Mouse (Mus musculus): ENCODE measurements around the gene 4930404N11Rik. TPM values are rescaled to one million over a fixed set of nuclear protein-coding genes. Genes with fewer than 3 reads are reported as not detected.

Gene 4930404N11Rik
- total and polyA plus RNA-seq, 2 experiments from 2014 or later = 0.99 TPM; not detected in 1

DNA sequence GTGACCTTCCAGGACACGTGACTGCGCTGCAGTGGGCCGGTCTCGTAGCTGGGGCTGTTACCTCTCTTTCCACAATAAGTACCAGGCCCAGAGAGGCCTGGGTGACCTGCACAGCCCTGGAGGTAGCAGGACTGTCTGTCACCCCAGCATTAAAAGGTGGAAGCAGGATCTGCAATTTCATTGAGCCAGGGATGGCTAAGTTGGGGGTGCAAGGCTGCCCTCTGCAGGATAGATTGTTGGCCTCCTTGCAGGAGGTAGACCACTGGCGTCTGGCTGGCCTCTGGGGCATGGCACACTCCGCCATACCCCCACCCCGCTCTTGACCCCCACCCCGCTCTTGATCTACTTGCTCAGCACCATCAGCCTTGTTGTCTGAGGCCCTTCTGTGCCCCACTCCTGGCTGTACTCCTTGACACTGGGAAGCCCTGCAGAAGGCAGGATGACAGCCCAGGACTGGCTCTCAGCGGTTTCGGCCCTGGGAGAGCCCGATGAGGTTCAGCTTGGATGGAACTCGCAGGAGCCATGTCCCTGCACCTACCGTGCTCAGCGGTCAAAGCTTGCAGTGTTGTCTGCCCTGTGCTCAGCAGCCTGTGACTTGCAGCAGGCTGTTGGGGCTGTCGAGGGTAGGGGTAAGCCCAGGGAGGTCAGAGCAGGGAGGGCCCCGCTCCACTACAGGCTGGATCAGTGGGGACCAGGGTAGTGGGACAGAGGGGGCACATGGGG lies 49.1 kb downstream of the 4930404N11Rik start:
- TF ChIP-seq CTCF (IDR thresholded peaks at IDR 0.05; ENCODE audit: low read depth) = peak; percentile 63
- Histone ChIP-seq H3K27me3 (ENCODE audit: insufficient read depth, low read length) (no peaks in the 10 kb centered on the region), H3K9me3 (ENCODE audit: low read length) (no peaks in the 10 kb centered on the region), H3K4me1 (ENCODE audit: insufficient read depth, low read length) (peaks cover 5% of the 10 kb centered on the region; the same call in 1 of the 2 replicates), H3K9ac (replicated peaks; ENCODE audit: low read length) (no peak overlapping the region), H3K4me3 (ENCODE audit: low read length) (no peak overlapping the region), H3K4me2 (ENCODE audit: low read depth, low read length) (no peak overlapping the region), H3K36me3 (ENCODE audit: insufficient read depth, low read length) (peaks cover 53% of the 10 kb centered on the region), H3K27ac (no peak overlapping the region)
- DNase-seq (ENCODE audit: low spot score) = peak; percentile 50
- no peak for ATAC-seq
- 44% methylated on average over 15 of the region's 16 CpGs for WGBS

GRCm38 (mm10) chr10:81315587-81315986 lies 50.0 kb downstream of the 4930404N11Rik start:
- H3K9me3 ChIP-seq (ENCODE audit: low read length) = no peaks in the 10 kb centered on the region
- H3K4me2 ChIP-seq (ENCODE audit: low read depth, low read length) = no peak overlapping the region

DNA sequence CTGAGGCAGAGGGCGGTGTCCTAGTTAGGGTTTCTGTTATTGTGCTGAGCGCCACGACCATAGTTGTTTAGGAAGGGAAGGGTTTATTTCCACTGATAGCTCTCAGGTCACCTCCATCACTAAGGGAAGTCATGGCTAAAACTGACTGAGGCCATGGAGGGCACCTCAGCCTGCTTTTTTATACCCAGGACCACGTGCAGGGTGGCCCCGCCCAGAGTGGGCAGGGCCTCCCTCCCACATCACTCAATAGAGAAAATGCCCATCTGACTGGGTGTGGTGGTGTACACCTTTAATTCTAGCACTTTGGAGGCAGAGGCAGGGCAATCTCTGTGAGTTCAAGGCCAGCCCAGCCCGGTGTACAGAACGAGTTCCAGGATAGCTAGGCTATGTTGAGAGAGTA lies 51.4 kb downstream of the 4930404N11Rik start:
- Histone ChIP-seq H3K4me2 (ENCODE audit: low read depth, low read length) (no peak overlapping the region), H3K4me1 (ENCODE audit: insufficient read depth, low read length) (no peaks in the 10 kb centered on the region), H3K9me3 (ENCODE audit: low read length) (no peaks in the 10 kb centered on the region), H3K27me3 (ENCODE audit: insufficient read depth, low read length) (no peaks in the 10 kb centered on the region), H3K27ac (no peak overlapping the region), H3K4me3 (ENCODE audit: low read length) (no peak overlapping the region), H3K36me3 (ENCODE audit: insufficient read depth, low read length) (peaks cover 74% of the 10 kb centered on the region), H3K9ac (replicated peaks; ENCODE audit: low read length) (no peak overlapping the region)
- no peak for DNase-seq (ENCODE audit: low spot score)
- 77% methylated on average over 7 of the region's 7 CpGs for WGBS
- no peak for ATAC-seq
- no peak for TF ChIP-seq CTCF (IDR thresholded peaks at IDR 0.05; ENCODE audit: low read depth)

More at GRCm38 (mm10) chr10:81315587-81315986, 50.0 kb downstream of the 4930404N11Rik start:
- DNase-seq (ENCODE audit: low spot score) (no peak), ATAC-seq (no peak)
- H3K27ac ChIP-seq = no peak overlapping the region
- TF ChIP-seq CTCF (IDR thresholded peaks at IDR 0.05; ENCODE audit: low read depth) = no peak
- H3K4me1 ChIP-seq (ENCODE audit: insufficient read depth, low read length) = peaks cover 5% of the 10 kb centered on the region; the same call in 1 of the 2 replicates
- no peak overlapping the region for H3K4me3 ChIP-seq (ENCODE audit: low read length)
- H3K9ac ChIP-seq (replicated peaks; ENCODE audit: low read length) = no peak overlapping the region
- H3K27me3 ChIP-seq (ENCODE audit: insufficient read depth, low read length) = no peaks in the 10 kb centered on the region
- H3K36me3 ChIP-seq (ENCODE audit: insufficient read depth, low read length) = peaks cover 62% of the 10 kb centered on the region
- 90% methylated on average over 16 of the region's 16 CpGs for WGBS

DNA sequence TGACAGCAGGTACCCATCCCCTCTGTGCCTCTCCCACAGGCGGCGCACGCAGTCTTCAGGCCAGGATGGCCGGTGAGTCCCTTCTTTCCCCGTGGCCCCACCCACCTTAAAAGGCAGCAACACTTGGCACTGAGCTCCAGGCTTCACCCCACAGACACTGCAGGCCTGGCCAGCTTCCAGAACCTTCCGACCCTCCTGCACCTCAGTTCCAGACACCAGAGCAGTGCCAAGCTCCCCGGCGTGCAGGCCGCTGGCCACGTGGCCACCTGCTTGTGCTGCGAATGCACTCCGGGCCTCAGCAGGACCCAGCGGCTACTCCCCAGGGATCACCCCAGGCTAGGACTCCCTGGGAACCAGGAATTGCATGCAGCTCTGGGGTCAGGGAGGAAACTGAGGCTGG lies 52.0 kb downstream of the 4930404N11Rik start:
- 85% methylated on average over 13 of the region's 13 CpGs for WGBS
- no peak overlapping the region for H3K27ac ChIP-seq
- H3K9ac ChIP-seq (replicated peaks; ENCODE audit: low read length) = no peak overlapping the region
- no peak for TF ChIP-seq CTCF (IDR thresholded peaks at IDR 0.05; ENCODE audit: low read depth)
- no peaks in the 10 kb centered on the region for H3K4me1 ChIP-seq (ENCODE audit: insufficient read depth, low read length)
- peaks cover 79% of the 10 kb centered on the region for H3K36me3 ChIP-seq (ENCODE audit: insufficient read depth, low read length)
- DNase-seq (ENCODE audit: low spot score) (no peak), ATAC-seq (no peak)
- no peak overlapping the region for H3K4me3 ChIP-seq (ENCODE audit: low read length)
- H3K27me3 ChIP-seq (ENCODE audit: insufficient read depth, low read length) = no peaks in the 10 kb centered on the region
- no peaks in the 10 kb centered on the region for H3K9me3 ChIP-seq (ENCODE audit: low read length)
- H3K4me2 ChIP-seq (ENCODE audit: low read depth, low read length) = no peak overlapping the region

Small RNA genes lying within 50 kb of the gene (microRNA-seq; reads per million reads assigned to microRNA genes)
- 0 to 0.71 reads per million in 2 experiments for gene Mir6913

Other genes with a start within 250 kb of the 4930404N11Rik start
Only the 30 nearest of the 33 such genes appear.
- 33.9 and 46.4 TPM in 2 replicates for gene Pias4, start 197.9 kb downstream of the 4930404N11Rik start, total RNA-seq (2014; rRNA removed)
- 32.0 and 33.7 TPM in 2 replicates for gene Pias4, start 197.9 kb downstream of the 4930404N11Rik start, polyA plus RNA-seq (2015; fragmentation: Nextera tagmentation; extraction: Ambion mirVana)
- 2,095 and 2,196 TPM in 2 replicates for gene Eef2, start 189.2 kb downstream of the 4930404N11Rik start, total RNA-seq (2014; rRNA removed)
- gene Eef2, start 189.2 kb downstream of the 4930404N11Rik start, polyA plus RNA-seq (2015; fragmentation: Nextera tagmentation; extraction: Ambion mirVana) = 422 and 434 TPM in 2 replicates
- 69.7 and 80.9 TPM in 2 replicates for gene Dapk3, start 182.8 kb downstream of the 4930404N11Rik start, total RNA-seq (2014; rRNA removed)
- 52.3 and 56.1 TPM in 2 replicates for gene Dapk3, start 182.8 kb downstream of the 4930404N11Rik start, polyA plus RNA-seq (2015; fragmentation: Nextera tagmentation; extraction: Ambion mirVana)
- gene 4930442H23Rik, start 182.0 kb downstream of the 4930404N11Rik start, total RNA-seq (2014; rRNA removed) = not detected in 2 replicates
- 0.26 TPM in 1 of 2 replicates, not detected in the other for gene 4930442H23Rik, start 182.0 kb downstream of the 4930404N11Rik start, polyA plus RNA-seq (2015; fragmentation: Nextera tagmentation; extraction: Ambion mirVana)
- 0.31 and 0.58 TPM in 2 replicates for gene Nmrk2, start 163.8 kb downstream of the 4930404N11Rik start, total RNA-seq (2014; rRNA removed)
- gene Nmrk2, start 163.8 kb downstream of the 4930404N11Rik start, polyA plus RNA-seq (2015; fragmentation: Nextera tagmentation; extraction: Ambion mirVana) = 0.15 and 0.25 TPM in 2 replicates
- 169 and 197 TPM in 2 replicates for gene Atcay, start 135.0 kb downstream of the 4930404N11Rik start, total RNA-seq (2014; rRNA removed)
- gene Atcay, start 135.0 kb downstream of the 4930404N11Rik start, polyA plus RNA-seq (2015; fragmentation: Nextera tagmentation; extraction: Ambion mirVana) = 66.7 and 70.2 TPM in 2 replicates
- 64.1 and 89.3 TPM in 2 replicates for gene Zfr2, start 132.7 kb downstream of the 4930404N11Rik start, total RNA-seq (2014; rRNA removed)
- gene Zfr2, start 132.7 kb downstream of the 4930404N11Rik start, polyA plus RNA-seq (2015; fragmentation: Nextera tagmentation; extraction: Ambion mirVana) = 21.7 and 21.9 TPM in 2 replicates
- 86.9 and 121 TPM in 2 replicates for gene Matk, start 112.9 kb downstream of the 4930404N11Rik start, total RNA-seq (2014; rRNA removed)
- gene Matk, start 112.9 kb downstream of the 4930404N11Rik start, polyA plus RNA-seq (2015; fragmentation: Nextera tagmentation; extraction: Ambion mirVana) = 82.3 and 82.7 TPM in 2 replicates
- gene Mrpl54, start 98.9 kb downstream of the 4930404N11Rik start, total RNA-seq (2014; rRNA removed) = 106 and 113 TPM in 2 replicates
- 159 and 170 TPM in 2 replicates for gene Mrpl54, start 98.9 kb downstream of the 4930404N11Rik start, polyA plus RNA-seq (2015; fragmentation: Nextera tagmentation; extraction: Ambion mirVana)
- 61.0 and 63.6 TPM in 2 replicates for gene Apba3, start 98.9 kb downstream of the 4930404N11Rik start, total RNA-seq (2014; rRNA removed)
- gene Apba3, start 98.9 kb downstream of the 4930404N11Rik start, polyA plus RNA-seq (2015; fragmentation: Nextera tagmentation; extraction: Ambion mirVana) = 24.0 and 27.6 TPM in 2 replicates
- 2.9 and 6.0 TPM in 2 replicates for gene Tjp3, start 74.2 kb downstream of the 4930404N11Rik start, total RNA-seq (2014; rRNA removed)
- gene Tjp3, start 74.2 kb downstream of the 4930404N11Rik start, polyA plus RNA-seq (2015; fragmentation: Nextera tagmentation; extraction: Ambion mirVana) = 3.9 and 5.2 TPM in 2 replicates
- gene Pip5k1c, start 72.9 kb downstream of the 4930404N11Rik start, total RNA-seq (2014; rRNA removed) = 223 and 242 TPM in 2 replicates
- 97.4 and 108 TPM in 2 replicates for gene Pip5k1c, start 72.9 kb downstream of the 4930404N11Rik start, polyA plus RNA-seq (2015; fragmentation: Nextera tagmentation; extraction: Ambion mirVana)
- gene Cactin, start 44.7 kb downstream of the 4930404N11Rik start, total RNA-seq (2014; rRNA removed) = 24.3 and 46.2 TPM in 2 replicates
- 19.6 and 20.2 TPM in 2 replicates for gene Cactin, start 44.7 kb downstream of the 4930404N11Rik start, polyA plus RNA-seq (2015; fragmentation: Nextera tagmentation; extraction: Ambion mirVana)
- 2.6 TPM in 2 replicates for gene Tbxa2r, start 37.1 kb downstream of the 4930404N11Rik start, total RNA-seq (2014; rRNA removed)
- 4.0 and 4.3 TPM in 2 replicates for gene Tbxa2r, start 37.1 kb downstream of the 4930404N11Rik start, polyA plus RNA-seq (2015; fragmentation: Nextera tagmentation; extraction: Ambion mirVana)
- gene Gipc3, start 22.6 kb downstream of the 4930404N11Rik start, total RNA-seq (2014; rRNA removed) = 0.16 TPM in 1 of 2 replicates, not detected in the other
- gene Gipc3, start 22.6 kb downstream of the 4930404N11Rik start, polyA plus RNA-seq (2015; fragmentation: Nextera tagmentation; extraction: Ambion mirVana) = not detected in 2 replicates
- 20.8 and 28.5 TPM in 2 replicates for gene Hmg20b, start 15.3 kb downstream of the 4930404N11Rik start, total RNA-seq (2014; rRNA removed)
- gene Hmg20b, start 15.3 kb downstream of the 4930404N11Rik start, polyA plus RNA-seq (2015; fragmentation: Nextera tagmentation; extraction: Ambion mirVana) = 36.8 and 41.1 TPM in 2 replicates
- 34.4 and 38.1 TPM in 2 replicates for gene Mfsd12, start 8.3 kb downstream of the 4930404N11Rik start, total RNA-seq (2014; rRNA removed)
- gene Mfsd12, start 8.3 kb downstream of the 4930404N11Rik start, polyA plus RNA-seq (2015; fragmentation: Nextera tagmentation; extraction: Ambion mirVana) = 13.6 TPM in 2 replicates
- gene Fzr1, start 12.7 kb upstream of the 4930404N11Rik start, total RNA-seq (2014; rRNA removed) = 106 and 118 TPM in 2 replicates
- gene Fzr1, start 12.7 kb upstream of the 4930404N11Rik start, polyA plus RNA-seq (2015; fragmentation: Nextera tagmentation; extraction: Ambion mirVana) = 131 and 134 TPM in 2 replicates
- gene Dohh, start 18.6 kb upstream of the 4930404N11Rik start, total RNA-seq (2014; rRNA removed) = 146 TPM in 2 replicates
- 111 and 114 TPM in 2 replicates for gene Dohh, start 18.6 kb upstream of the 4930404N11Rik start, polyA plus RNA-seq (2015; fragmentation: Nextera tagmentation; extraction: Ambion mirVana)
- 2.1 and 3.3 TPM in 2 replicates for gene Gm48551, start 18.6 kb upstream of the 4930404N11Rik start, total RNA-seq (2014; rRNA removed)
- gene Gm48551, start 18.6 kb upstream of the 4930404N11Rik start, polyA plus RNA-seq (2015; fragmentation: Nextera tagmentation; extraction: Ambion mirVana) = 5.3 and 7.0 TPM in 2 replicates
- 7.5 TPM in 2 replicates for gene Gm48552, start 23.2 kb upstream of the 4930404N11Rik start, total RNA-seq (2014; rRNA removed)
- 2.7 and 4.0 TPM in 2 replicates for gene Gm48552, start 23.2 kb upstream of the 4930404N11Rik start, polyA plus RNA-seq (2015; fragmentation: Nextera tagmentation; extraction: Ambion mirVana)
- 2.9 and 3.7 TPM in 2 replicates for gene Smim24, start 27.2 kb upstream of the 4930404N11Rik start, total RNA-seq (2014; rRNA removed)
- gene Smim24, start 27.2 kb upstream of the 4930404N11Rik start, polyA plus RNA-seq (2015; fragmentation: Nextera tagmentation; extraction: Ambion mirVana) = 1.4 and 1.7 TPM in 2 replicates
- gene Nfic, start 89.8 kb upstream of the 4930404N11Rik start, total RNA-seq (2014; rRNA removed) = 17.2 and 26.5 TPM in 2 replicates
- 33.8 and 34.6 TPM in 2 replicates for gene Nfic, start 89.8 kb upstream of the 4930404N11Rik start, polyA plus RNA-seq (2015; fragmentation: Nextera tagmentation; extraction: Ambion mirVana)
- 93.9 and 128 TPM in 2 replicates for gene Celf5, start 116.9 kb upstream of the 4930404N11Rik start, total RNA-seq (2014; rRNA removed)
- 40.1 and 43.2 TPM in 2 replicates for gene Celf5, start 116.9 kb upstream of the 4930404N11Rik start, polyA plus RNA-seq (2015; fragmentation: Nextera tagmentation; extraction: Ambion mirVana)
- gene Ncln, start 130.6 kb upstream of the 4930404N11Rik start, total RNA-seq (2014; rRNA removed) = 124 and 170 TPM in 2 replicates
- 66.3 and 66.5 TPM in 2 replicates for gene Ncln, start 130.6 kb upstream of the 4930404N11Rik start, polyA plus RNA-seq (2015; fragmentation: Nextera tagmentation; extraction: Ambion mirVana)
- 0.40 and 1.3 TPM in 2 replicates for gene S1pr4, start 134.3 kb upstream of the 4930404N11Rik start, total RNA-seq (2014; rRNA removed)
- 0.38 and 0.40 TPM in 2 replicates for gene S1pr4, start 134.3 kb upstream of the 4930404N11Rik start, polyA plus RNA-seq (2015; fragmentation: Nextera tagmentation; extraction: Ambion mirVana)
- gene Gna15, start 158.4 kb upstream of the 4930404N11Rik start, total RNA-seq (2014; rRNA removed) = 2.5 and 9.8 TPM in 2 replicates
- gene Gna15, start 158.4 kb upstream of the 4930404N11Rik start, polyA plus RNA-seq (2015; fragmentation: Nextera tagmentation; extraction: Ambion mirVana) = 1.2 and 1.9 TPM in 2 replicates
- gene Gna11, start 179.4 kb upstream of the 4930404N11Rik start, total RNA-seq (2014; rRNA removed) = 121 and 139 TPM in 2 replicates
- gene Gna11, start 179.4 kb upstream of the 4930404N11Rik start, polyA plus RNA-seq (2015; fragmentation: Nextera tagmentation; extraction: Ambion mirVana) = 95.6 and 105 TPM in 2 replicates
- 611 and 635 TPM in 2 replicates for gene Aes, start 193.7 kb upstream of the 4930404N11Rik start, total RNA-seq (2014; rRNA removed)
- 803 and 834 TPM in 2 replicates for gene Aes, start 193.7 kb upstream of the 4930404N11Rik start, polyA plus RNA-seq (2015; fragmentation: Nextera tagmentation; extraction: Ambion mirVana)
- 28.8 and 41.8 TPM in 2 replicates for gene Tle2, start 208.7 kb upstream of the 4930404N11Rik start, total RNA-seq (2014; rRNA removed)
- gene Tle2, start 208.7 kb upstream of the 4930404N11Rik start, polyA plus RNA-seq (2015; fragmentation: Nextera tagmentation; extraction: Ambion mirVana) = 43.7 and 45.5 TPM in 2 replicates

Measured in hindbrain, postnatal 0 days (tissue).